Mouse (Mus musculus) heart, postnatal 0 days (tissue): ENCODE data around the gene Ykt6. TPM values are rescaled to one million over a fixed set of nuclear protein-coding genes. Genes with fewer than 3 reads are reported as not detected.

Experiments used
- ATAC-seq: fragments of 200-750 bp; cut with Nextera tagmentation; 2 replicates; pipeline ENCODE4 v1.8.0; 2017; ENCODE audit warnings: low read depth, moderate number of reproducible peaks, moderate library complexity; ENCODE audit not compliant: insufficient read depth
- DNase-seq: peaks from one replicate; pipeline ENCODE4 v3.0.0-alpha.2; 2016; ENCODE audit warnings: low spot score
- H3K27ac ChIP-seq: fragments of 300-500 bp; sonication (generic); 2 replicates; pipeline ENCODE4 v1.5.1; 2014; ENCODE audit warnings: low read depth, mild to moderate bottlenecking
- H3K27me3 ChIP-seq: fragments of 300-500 bp; sonication (generic); 2 replicates; pipeline ENCODE4 v1.6.1; 2014; ENCODE audit warnings: low read length, mixed read lengths; ENCODE audit not compliant: control insufficient read depth, insufficient read depth
- H3K36me3 ChIP-seq: fragments of 300-500 bp; sonication (generic); replicated peaks from 2 replicates; pipeline ENCODE4 v1.6.1; 2014; ENCODE audit warnings: low read length, mixed read lengths; ENCODE audit not compliant: control insufficient read depth, insufficient read depth
- H3K4me1 ChIP-seq: fragments of 300-500 bp; sonication (generic); 2 replicates; pipeline ENCODE4 v1.6.1; 2014; ENCODE audit warnings: antibody characterized with exemption; ENCODE audit not compliant: control insufficient read depth, insufficient read depth
- H3K4me2 ChIP-seq: fragments of 300-500 bp; sonication (generic); 2 replicates; pipeline ENCODE4 v1.6.1; 2014; ENCODE audit warnings: low read depth, mild to moderate bottlenecking, low read length, moderate library complexity
- H3K4me3 ChIP-seq: fragments of 300-500 bp; sonication (generic); 2 replicates; pipeline ENCODE4 v1.5.1; 2014; ENCODE audit warnings: low read depth, low read length
- H3K9ac ChIP-seq: fragments of 300-500 bp; sonication (generic); replicated peaks from 2 replicates; pipeline ENCODE4 v1.6.1; 2014; ENCODE audit warnings: low read depth, low read length, mixed read lengths
- H3K9me3 ChIP-seq: fragments of 300-500 bp; sonication (generic); replicated peaks from 2 replicates; pipeline ENCODE4 v1.6.1; 2016; ENCODE audit warnings: low read length; ENCODE audit not compliant: control insufficient read depth
- CTCF ChIP-seq: IDR thresholded peaks from 2 replicates; pipeline ENCODE4 v1.5.1; 2016; ENCODE audit warnings: antibody characterized with exemption, control low read depth, low read depth
- EP300 ChIP-seq: IDR thresholded peaks from 2 replicates; pipeline ENCODE4 v1.6.1; 2016; ENCODE audit warnings: antibody characterized with exemption, low read depth
- WGBS: fragments of 180-500 bp; shearing (Covaris S2); extraction: QIAGEN DNeasy Blood & Tissue Kit; methylation state at CpG from one replicate; pipeline ENCODE4 v1.1.7; 2014; 5-methylcytosine and 5-hydroxymethylcytosine counted together
- polyA plus RNA-seq: library from polyadenylated mRNA; unstranded; fragments of >200 nt; fragmentation: Nextera tagmentation; extraction: Ambion mirVana; gene quantifications from 2 replicates; pipeline ENCODE4 v1.2.1, GENCODE M21; 2015
- total RNA-seq: library from RNA; depleted of rRNA; stranded (reverse); fragments of >200 nt; gene quantifications from 2 replicates; pipeline ENCODE4 v1.2.3, GENCODE M21; 2014; ENCODE audit warnings: low replicate concordance; rRNA removed

Gene Ykt6
- total and polyA plus RNA-seq, 2 experiments from 2014 or later: 37.4 to 55.8 TPM

- TF ChIP-seq CTCF (no peak), EP300 (no peak)
- no peaks in the 10 kb centered on the region for H3K27me3 ChIP-seq
- H3K9me3 ChIP-seq: no peaks in the 10 kb centered on the region
- H3K27ac ChIP-seq: no peak overlapping the region
- no peak for ATAC-seq
- H3K4me2 ChIP-seq: no peak overlapping the region
- H3K4me1 ChIP-seq: no peaks in the 10 kb centered on the region
- H3K4me3 ChIP-seq: no peak overlapping the region
- 93% methylated on average over 3 of the region's 3 CpGs for WGBS
- no peak for DNase-seq
- no peak overlapping the region for H3K9ac ChIP-seq
- no peaks in the 10 kb centered on the region for H3K36me3 ChIP-seq
Measured at GRCm38 (mm10) chr11:6011879-6012278, 56.4 kb downstream of the Ykt6 start.

DNA sequence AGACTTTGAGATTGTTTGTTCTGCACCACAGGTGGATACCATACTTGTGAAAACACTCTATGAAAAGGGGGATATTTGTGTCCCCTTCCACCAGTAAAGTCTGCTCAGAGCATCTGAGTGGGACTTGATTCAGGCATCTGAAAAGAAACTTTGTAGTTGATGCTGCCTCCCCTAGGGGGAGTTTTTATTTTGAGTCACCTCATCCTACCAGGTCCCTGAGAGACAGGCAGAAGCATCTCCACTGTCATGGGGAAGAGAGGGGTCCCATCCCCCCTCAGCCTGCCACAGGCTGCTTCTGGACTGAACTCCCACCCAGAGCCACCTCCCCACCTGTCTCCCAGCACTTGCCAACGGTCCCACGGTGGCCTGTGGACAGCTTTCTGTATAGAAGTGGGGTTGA, 57.9 kb downstream of the Ykt6 start:
- H3K9ac ChIP-seq: no peak overlapping the region
- WGBS: 48% methylated on average over 2 of the region's 2 CpGs
- no peaks in the 10 kb centered on the region for H3K4me1 ChIP-seq
- ATAC-seq (no peak), DNase-seq (no peak)
- no peaks in the 10 kb centered on the region for H3K27me3 ChIP-seq
- no peaks in the 10 kb centered on the region for H3K9me3 ChIP-seq
- no peaks in the 10 kb centered on the region for H3K36me3 ChIP-seq
- no peak overlapping the region for H3K4me2 ChIP-seq
- H3K4me3 ChIP-seq: no peak overlapping the region
- no peak overlapping the region for H3K27ac ChIP-seq
- TF ChIP-seq CTCF (no peak), EP300 (no peak)

DNA sequence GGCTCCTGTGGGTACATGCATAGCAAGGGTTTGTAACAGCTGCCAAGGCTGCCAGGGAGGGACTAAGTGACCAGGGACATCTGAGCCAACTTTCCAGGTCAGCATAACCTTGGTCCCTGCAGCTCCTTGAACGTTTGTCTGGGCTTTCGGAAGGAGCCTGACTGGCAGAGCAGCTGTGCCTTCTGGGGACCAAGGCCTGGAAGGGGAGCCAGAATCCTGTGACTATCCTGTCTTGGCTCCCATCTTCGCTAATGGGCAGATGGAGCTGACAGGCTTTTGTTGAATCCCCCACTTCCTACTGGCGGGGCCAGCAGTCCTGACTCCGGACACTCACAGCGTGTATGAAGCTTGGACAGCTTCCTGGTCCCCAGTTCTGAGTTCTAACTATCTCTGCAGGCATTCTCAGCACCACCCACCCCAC, 59.5 kb downstream of the Ykt6 start:
- Histone ChIP-seq H3K4me2 (no peak overlapping the region), H3K9ac (no peak overlapping the region), H3K36me3 (no peaks in the 10 kb centered on the region), H3K27me3 (no peaks in the 10 kb centered on the region), H3K4me1 (no peaks in the 10 kb centered on the region), H3K9me3 (no peaks in the 10 kb centered on the region), H3K4me3 (no peak overlapping the region), H3K27ac (no peak overlapping the region)
- DNase-seq (no peak), ATAC-seq (no peak)
- TF ChIP-seq CTCF (no peak), EP300 (no peak)
- 64% methylated on average over 6 of the region's 6 CpGs for WGBS

DNA sequence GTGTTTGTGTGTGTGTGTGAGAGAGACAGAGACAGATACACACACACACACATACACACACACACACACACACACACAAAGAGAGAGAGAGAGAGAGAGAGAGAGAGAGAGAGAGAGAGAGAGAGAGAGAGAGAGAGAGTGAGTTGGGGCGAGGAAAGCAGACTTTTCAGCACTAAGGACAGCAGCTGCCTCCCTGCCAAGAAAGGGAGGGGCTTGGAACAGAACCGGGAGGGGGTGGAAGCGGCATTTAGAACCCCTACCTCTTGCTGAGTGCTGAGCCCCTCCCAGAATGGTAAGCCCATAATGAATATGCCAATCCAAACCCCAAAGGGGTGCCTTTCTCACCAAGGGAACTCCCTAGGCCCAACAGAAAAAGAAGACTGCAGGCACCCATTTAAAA, 60.9 kb downstream of the Ykt6 start:
- Histone ChIP-seq H3K9me3 (no peaks in the 10 kb centered on the region), H3K36me3 (no peaks in the 10 kb centered on the region), H3K27me3 (no peaks in the 10 kb centered on the region), H3K4me2 (no peak overlapping the region), H3K4me3 (no peak overlapping the region), H3K9ac (no peak overlapping the region), H3K4me1 (no peaks in the 10 kb centered on the region), H3K27ac (no peak overlapping the region)
- DNase-seq (no peak), ATAC-seq (no peak)
- 14% methylated on average over 2 of the region's 3 CpGs for WGBS
- TF ChIP-seq CTCF (no peak), EP300 (no peak)

GRCm38 (mm10) chr11:6016797-6017395, 61.4 kb downstream of the Ykt6 start:
- Histone ChIP-seq H3K27ac (no peak overlapping the region), H3K4me2 (no peak overlapping the region), H3K9me3 (no peaks in the 10 kb centered on the region), H3K4me1 (no peaks in the 10 kb centered on the region), H3K4me3 (no peak overlapping the region), H3K27me3 (no peaks in the 10 kb centered on the region), H3K36me3 (no peaks in the 10 kb centered on the region), H3K9ac (no peak overlapping the region)
- 57% methylated on average over 9 of the region's 9 CpGs for WGBS
- no peak for ATAC-seq
- DNase-seq: no peak
- no peak for TF ChIP-seq CTCF
- TF ChIP-seq EP300: no peak

Other genes starting within 250 kb of the Ykt6 start
- 81.7 and 96.2 TPM in 2 replicates for gene Mrps24, start 240.0 kb upstream of the Ykt6 start, total RNA-seq
- gene Mrps24, start 240.0 kb upstream of the Ykt6 start, polyA plus RNA-seq: 251 and 257 TPM in 2 replicates
- gene Urgcp, start 193.3 kb upstream of the Ykt6 start, total RNA-seq: 71.3 and 72.9 TPM in 2 replicates
- gene Urgcp, start 193.3 kb upstream of the Ykt6 start, polyA plus RNA-seq: 33.1 and 38.0 TPM in 2 replicates
- gene Dbnl, start 167.2 kb upstream of the Ykt6 start, total RNA-seq: 32.1 and 42.4 TPM in 2 replicates
- 42.9 and 45.2 TPM in 2 replicates for gene Dbnl, start 167.2 kb upstream of the Ykt6 start, polyA plus RNA-seq
- gene Pgam2, start 152.0 kb upstream of the Ykt6 start, total RNA-seq: 734 and 862 TPM in 2 replicates
- 1,513 and 1,614 TPM in 2 replicates for gene Pgam2, start 152.0 kb upstream of the Ykt6 start, polyA plus RNA-seq
- gene Polm, start 117.7 kb upstream of the Ykt6 start, total RNA-seq: 1.7 and 4.4 TPM in 2 replicates
- gene Polm, start 117.7 kb upstream of the Ykt6 start, polyA plus RNA-seq: 3.3 and 3.7 TPM in 2 replicates
- 14.2 and 23.5 TPM in 2 replicates for gene Aebp1, start 93.7 kb upstream of the Ykt6 start, total RNA-seq
- gene Aebp1, start 93.7 kb upstream of the Ykt6 start, polyA plus RNA-seq: 17.5 and 19.4 TPM in 2 replicates
- gene Pold2, start 77.4 kb upstream of the Ykt6 start, total RNA-seq: 23.9 and 58.7 TPM in 2 replicates
- gene Pold2, start 77.4 kb upstream of the Ykt6 start, polyA plus RNA-seq: 54.6 and 60.0 TPM in 2 replicates
- gene Myl7, start 56.9 kb upstream of the Ykt6 start, total RNA-seq: 1,536 and 2,717 TPM in 2 replicates
- 5,015 and 6,387 TPM in 2 replicates for gene Myl7, start 56.9 kb upstream of the Ykt6 start, polyA plus RNA-seq
- gene Gck, start 5.6 kb upstream of the Ykt6 start, total RNA-seq: not detected in 2 replicates
- gene Gck, start 5.6 kb upstream of the Ykt6 start, polyA plus RNA-seq: 0.71 and 0.78 TPM in 2 replicates
- gene Camk2b, start 110.7 kb downstream of the Ykt6 start, total RNA-seq: 3.0 and 6.3 TPM in 2 replicates
- gene Camk2b, start 110.7 kb downstream of the Ykt6 start, polyA plus RNA-seq: 2.5 and 3.4 TPM in 2 replicates
- gene A730071L15Rik, start 244.3 kb downstream of the Ykt6 start, total RNA-seq: not detected in 2 replicates
- 0.30 and 0.41 TPM in 2 replicates for gene A730071L15Rik, start 244.3 kb downstream of the Ykt6 start, polyA plus RNA-seq
- 37.0 and 37.8 TPM in 2 replicates for gene Nudcd3, start 244.7 kb downstream of the Ykt6 start, total RNA-seq
- 25.0 and 29.2 TPM in 2 replicates for gene Nudcd3, start 244.7 kb downstream of the Ykt6 start, polyA plus RNA-seq